Mouse (Mus musculus) limb, embryonic 13.5 days (tissue): Measurements from ENCODE around the gene Olfr769. TPM values are rescaled to one million over a fixed set of nuclear protein-coding genes. Genes with fewer than 3 reads are reported as not detected.
"Not testable (repeated sequence)": the region's sequence is repeated elsewhere in the genome, so short reads cannot be mapped to it uniquely, and the experiment has no call there.

Experiments
- ATAC-seq: fragments of 200-750 bp; cut with Nextera tagmentation; 2 replicates; pipeline ENCODE4 v1.8.0; 2017; ENCODE audit warnings: low read depth, moderate number of reproducible peaks, moderate TSS enrichment; ENCODE audit not compliant: low FRiP score
- H3K27ac ChIP-seq: fragments of 300-500 bp; sonication (generic); 2 replicates; pipeline ENCODE4 v1.5.1; 2015; ENCODE audit warnings: inconsistent platforms, mild to moderate bottlenecking, moderate library complexity
- H3K27me3 ChIP-seq: fragments of 300-500 bp; sonication (generic); 2 replicates; pipeline ENCODE4 v1.6.1; 2015; ENCODE audit warnings: mild to moderate bottlenecking, inconsistent platforms
- H3K36me3 ChIP-seq: fragments of 300-500 bp; sonication (generic); 2 replicates; pipeline ENCODE4 v1.6.1; 2015; ENCODE audit warnings: inconsistent platforms, mild to moderate bottlenecking, moderate library complexity
- H3K4me1 ChIP-seq: fragments of 300-500 bp; sonication (generic); 2 replicates; pipeline ENCODE4 v1.6.1; 2015; ENCODE audit warnings: inconsistent platforms
- H3K4me2 ChIP-seq: fragments of 300-500 bp; sonication (generic); replicated peaks from 2 replicates; pipeline ENCODE4 v1.6.1; 2015; ENCODE audit warnings: inconsistent platforms, mild to moderate bottlenecking, moderate library complexity
- H3K4me3 ChIP-seq: fragments of 300-500 bp; sonication (generic); 2 replicates; pipeline ENCODE4 v1.5.1; 2015; ENCODE audit warnings: moderate library complexity, mild to moderate bottlenecking, inconsistent platforms
- H3K9ac ChIP-seq: fragments of 300-500 bp; sonication (generic); 2 replicates; pipeline ENCODE4 v1.6.1; 2015; ENCODE audit warnings: mild to moderate bottlenecking, inconsistent platforms
- H3K9me3 ChIP-seq: fragments of 300-500 bp; sonication (generic); 2 replicates; pipeline ENCODE4 v1.6.1; 2016; ENCODE audit warnings: inconsistent platforms
- WGBS: fragments of 180-500 bp; shearing (Covaris S2); methylation state at CpG from one replicate; pipeline ENCODE4 v1.1.7; 2015; 5-methylcytosine and 5-hydroxymethylcytosine counted together
- polyA plus RNA-seq: library from polyadenylated mRNA; unstranded; fragments of >200 nt; fragmentation: Nextera tagmentation; extraction: Ambion mirVana; gene quantifications from 2 replicates; pipeline ENCODE4 v1.2.1, GENCODE M21; 2015

Gene Olfr769
- 0.05 TPM in 1 of 2 replicates, not detected in the other for polyA plus RNA-seq

DNA sequence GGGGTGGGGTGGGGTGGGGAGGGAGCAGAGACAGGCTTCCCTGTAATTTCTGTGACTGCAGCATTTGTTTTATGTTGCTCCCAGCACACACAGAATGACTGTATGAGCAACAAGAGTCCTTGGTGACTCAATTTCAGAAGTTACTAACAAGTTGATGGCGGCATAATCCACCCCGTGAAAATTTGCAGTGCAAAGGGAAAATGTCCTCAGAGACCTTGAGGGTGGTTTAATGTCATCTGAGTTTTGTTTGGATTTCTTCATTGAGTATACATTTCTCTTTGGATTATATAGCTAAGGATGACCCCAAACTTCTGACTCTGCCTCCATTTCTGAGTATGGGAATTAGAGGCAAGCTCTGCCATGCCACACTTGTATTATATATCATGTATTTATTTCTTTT is at the start of gene Olfr769:
TSS of gene Olfr769 (minus strand) at position 101 of the 400 bp plus-strand sequence.
- Histone ChIP-seq H3K36me3 (no peaks in the 10 kb centered on the region), H3K9ac (no peak within 1 kb of the TSS), H3K9me3 (no peaks in the 10 kb centered on the region), H3K27ac (no peak within 1 kb of the TSS), H3K4me1 (no peaks in the 10 kb centered on the region), H3K4me2 (no peak within 1 kb of the TSS), H3K4me3 (no peak within 1 kb of the TSS), H3K27me3 (no peaks in the 10 kb centered on the region)
- WGBS = 83% methylated on average over 2 of the region's 2 CpGs
- ATAC-seq = no peak

DNA sequence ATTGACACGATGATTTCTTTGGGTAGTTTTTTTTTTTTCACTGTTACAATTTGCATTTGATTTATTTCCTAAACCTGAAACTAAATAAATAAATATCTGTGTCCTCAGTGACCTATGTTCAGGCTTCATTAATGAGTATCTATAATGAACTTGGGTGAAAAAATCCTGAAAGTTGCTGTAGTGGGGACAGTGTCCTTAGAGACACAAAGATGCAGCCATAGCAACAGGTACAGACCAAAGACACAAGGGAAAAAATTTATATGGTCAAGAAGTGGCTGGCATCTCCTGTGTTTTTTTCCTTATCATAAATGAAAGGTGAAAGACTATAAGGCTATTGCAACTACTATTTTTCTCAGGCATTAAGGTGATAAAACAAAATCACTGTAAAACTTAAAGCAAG is 47.0 kb upstream of the Olfr769 start, which contains the start of gene Olfr771:
TSS of gene Olfr771 (minus strand) at position 101 of the 400 bp plus-strand sequence.
- no peak for ATAC-seq
- Histone ChIP-seq H3K36me3 (no peaks in the 10 kb centered on the region), H3K27me3 (no peaks in the 10 kb centered on the region), H3K4me3 (no peak within 1 kb of the TSS), H3K9ac (no peak within 1 kb of the TSS), H3K4me2 (no peak within 1 kb of the TSS), H3K4me1 (no peaks in the 10 kb centered on the region), H3K27ac (no peak within 1 kb of the TSS), H3K9me3 (no peaks in the 10 kb centered on the region)
- WGBS = 84% methylated on average over 1 of the region's 1 CpGs

GRCm38 (mm10) chr10:129138898-129139297 is 21.2 kb upstream of the Olfr769 start, which contains the start of gene Olfr770:
Gene Olfr770 (minus strand): TSS chr10:129138998.
- Histone ChIP-seq H3K27ac (no peak within 1 kb of the TSS), H3K27me3 (no peaks in the 10 kb centered on the region), H3K4me3 (no peak within 1 kb of the TSS), H3K4me2 (no peak within 1 kb of the TSS), H3K36me3 (no peaks in the 10 kb centered on the region), H3K9me3 (no peaks in the 10 kb centered on the region), H3K9ac (no peak within 1 kb of the TSS), H3K4me1 (no peaks in the 10 kb centered on the region)
- WGBS = 60% methylated on average over 2 of the region's 2 CpGs
- ATAC-seq = no peak

- Histone ChIP-seq H3K9ac (no peak overlapping the region), H3K4me2 (no peak overlapping the region), H3K4me1 (no peaks in the 10 kb centered on the region), H3K9me3 (no peaks in the 10 kb centered on the region), H3K36me3 (no peaks in the 10 kb centered on the region), H3K27me3 (no peaks in the 10 kb centered on the region), H3K27ac (no peak overlapping the region), H3K4me3 (no peak overlapping the region)
- 92% methylated on average over 3 of the region's 3 CpGs for WGBS
- ATAC-seq = no peak
These were observed 2.5 kb downstream of the Olfr769 start for GRCm38 (mm10) chr10:129115146-129115545.

- no peaks in the 10 kb centered on the region for H3K27me3 ChIP-seq
- H3K4me3 ChIP-seq = no peak overlapping the region
- no peaks in the 10 kb centered on the region for H3K4me1 ChIP-seq
- H3K9ac ChIP-seq = no peak overlapping the region
- H3K4me2 ChIP-seq = no peak overlapping the region
- ATAC-seq = no peak
- WGBS = 42% methylated on average over 3 of the region's 3 CpGs
- no peak overlapping the region for H3K27ac ChIP-seq
- no peaks in the 10 kb centered on the region for H3K9me3 ChIP-seq
- no peaks in the 10 kb centered on the region for H3K36me3 ChIP-seq
These were observed 16.4 kb downstream of the Olfr769 start for GRCm38 (mm10) chr10:129101231-129101630.

GRCm38 (mm10) chr10:129099275-129099674 is 18.4 kb downstream of the Olfr769 start, which contains the start of gene Olfr768:
Gene Olfr768 (minus strand): TSS chr10:129099375.
- no peaks in the 10 kb centered on the region for H3K36me3 ChIP-seq
- ATAC-seq = no peak

GRCm38 (mm10) chr10:129082810-129083209 is 34.9 kb downstream of the Olfr769 start, which contains the start of gene Olfr767:
Gene Olfr767 (minus strand): TSS chr10:129082910.
- not testable (repeated sequence) for H3K27ac ChIP-seq, H3K9me3 ChIP-seq, ATAC-seq, H3K4me3 ChIP-seq, H3K36me3 ChIP-seq, H3K4me1 ChIP-seq, H3K9ac ChIP-seq, H3K4me2 ChIP-seq, H3K27me3 ChIP-seq

More at GRCm38 (mm10) chr10:129099275-129099674, 18.4 kb downstream of the Olfr769 start, which contains the start of gene Olfr768:
- Histone ChIP-seq H3K27ac (no peak within 1 kb of the TSS), H3K27me3 (no peaks in the 10 kb centered on the region), H3K4me3 (no peak within 1 kb of the TSS), H3K4me2 (no peak within 1 kb of the TSS), H3K4me1 (no peaks in the 10 kb centered on the region), H3K9ac (no peak within 1 kb of the TSS), H3K9me3 (no peaks in the 10 kb centered on the region)
- WGBS = 81% methylated on average over 1 of the region's 1 CpGs

DNA sequence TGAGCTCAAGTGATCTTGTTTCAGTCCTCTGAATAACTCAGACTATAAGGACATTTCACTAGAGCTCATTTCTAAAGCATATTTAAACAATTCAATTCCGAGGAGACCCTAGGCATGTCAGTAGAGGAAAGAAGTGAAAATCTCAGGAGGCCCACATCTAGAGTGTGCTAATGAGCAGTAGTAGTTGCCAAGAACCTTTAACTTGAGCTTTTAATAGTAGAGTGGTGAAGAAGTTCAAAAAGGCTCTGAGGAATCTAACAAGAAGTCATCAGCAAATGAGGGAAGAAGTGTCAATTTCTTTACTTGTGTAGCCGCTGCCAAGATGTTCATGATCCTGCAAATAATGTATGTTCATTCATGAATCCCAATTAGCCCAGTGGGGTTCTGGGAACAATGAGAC is 48.8 kb downstream of the Olfr769 start, which contains the start of gene Olfr766-ps1:
TSS of gene Olfr766-ps1 (minus strand) at position 101 of the 400 bp plus-strand sequence.
- 84% methylated on average over 2 of the region's 2 CpGs for WGBS
- H3K4me3 ChIP-seq = no peak within 1 kb of the TSS
- H3K36me3 ChIP-seq = no peaks in the 10 kb centered on the region
- ATAC-seq = no peak
- no peak within 1 kb of the TSS for H3K27ac ChIP-seq
- H3K4me2 ChIP-seq = no peak within 1 kb of the TSS
- no peaks in the 10 kb centered on the region for H3K9me3 ChIP-seq
- no peak within 1 kb of the TSS for H3K9ac ChIP-seq
- no peaks in the 10 kb centered on the region for H3K4me1 ChIP-seq
- no peaks in the 10 kb centered on the region for H3K27me3 ChIP-seq

Other genes starting within 250 kb of the Olfr769 start
- 12.5 and 13.1 TPM in 2 replicates for gene Gdf11, start 226.1 kb downstream of the Olfr769 start, polyA plus RNA-seq
- 820 and 839 TPM in 2 replicates for gene Cd63, start 216.9 kb downstream of the Olfr769 start, polyA plus RNA-seq
- gene Rdh5, start 195.0 kb downstream of the Olfr769 start, polyA plus RNA-seq = 12.2 and 12.9 TPM in 2 replicates
- gene Bloc1s1, start 193.8 kb downstream of the Olfr769 start, polyA plus RNA-seq = 225 and 240 TPM in 2 replicates
- gene Itga7, start 184.0 kb downstream of the Olfr769 start, polyA plus RNA-seq = 4.8 and 5.5 TPM in 2 replicates
- gene Mettl7b, start 156.9 kb downstream of the Olfr769 start, polyA plus RNA-seq = 0.19 TPM in 1 of 2 replicates, not detected in the other
- gene Olfr9, start 128.4 kb downstream of the Olfr769 start, polyA plus RNA-seq = not detected in 2 replicates
- gene Olfr763, start 107.1 kb downstream of the Olfr769 start, polyA plus RNA-seq = not detected in 2 replicates
- gene Olfr764-ps1, start 78.0 kb downstream of the Olfr769 start, polyA plus RNA-seq = not detected in 2 replicates
- gene Olfr765, start 67.9 kb downstream of the Olfr769 start, polyA plus RNA-seq = not detected in 2 replicates
- 0.08 TPM in 1 of 2 replicates, not detected in the other for gene Olfr766-ps1, start 48.9 kb downstream of the Olfr769 start, polyA plus RNA-seq
- gene Olfr767, start 35.0 kb downstream of the Olfr769 start, polyA plus RNA-seq = 0.04 TPM in 1 of 2 replicates, not detected in the other
- 0.08 TPM in 1 of 2 replicates, not detected in the other for gene Olfr768, start 18.5 kb downstream of the Olfr769 start, polyA plus RNA-seq
- gene Olfr770, start 21.1 kb upstream of the Olfr769 start, polyA plus RNA-seq = not detected in 2 replicates
- gene Olfr771, start 46.9 kb upstream of the Olfr769 start, polyA plus RNA-seq = not detected in 2 replicates
- not detected in 2 replicates for gene Olfr772, start 60.1 kb upstream of the Olfr769 start, polyA plus RNA-seq
- gene Olfr773, start 69.6 kb upstream of the Olfr769 start, polyA plus RNA-seq = not detected in 2 replicates
- not detected in 2 replicates for gene Olfr774, start 118.3 kb upstream of the Olfr769 start, polyA plus RNA-seq
- not detected in 2 replicates for gene Olfr775, start 130.6 kb upstream of the Olfr769 start, polyA plus RNA-seq
- not detected in 2 replicates for gene Olfr776, start 141.3 kb upstream of the Olfr769 start, polyA plus RNA-seq
- not detected in 2 replicates for gene Olfr777, start 153.6 kb upstream of the Olfr769 start, polyA plus RNA-seq
- not detected in 2 replicates for gene Olfr780, start 200.3 kb upstream of the Olfr769 start, polyA plus RNA-seq
- not detected in 2 replicates for gene Olfr781, start 211.0 kb upstream of the Olfr769 start, polyA plus RNA-seq
- gene Olfr782, start 231.0 kb upstream of the Olfr769 start, polyA plus RNA-seq = not detected in 2 replicates